Mouse (Mus musculus) frontal cortex, postnatal 36 days (tissue): ENCODE measurements at regions not wholly inside any gene's neighbourhood (a gene's known extent, or its start where the extent isn't known, plus 50 kb on each side); places are given as distances from the start of the nearest gene placed in this dataset.

Source experiments
- DNase-seq, 2 experiments: peaks; one replicate each; pipeline ENCODE4 v3.0.0; 2022; ENCODE audit warnings: low spot score in 2 of 2

DNA sequence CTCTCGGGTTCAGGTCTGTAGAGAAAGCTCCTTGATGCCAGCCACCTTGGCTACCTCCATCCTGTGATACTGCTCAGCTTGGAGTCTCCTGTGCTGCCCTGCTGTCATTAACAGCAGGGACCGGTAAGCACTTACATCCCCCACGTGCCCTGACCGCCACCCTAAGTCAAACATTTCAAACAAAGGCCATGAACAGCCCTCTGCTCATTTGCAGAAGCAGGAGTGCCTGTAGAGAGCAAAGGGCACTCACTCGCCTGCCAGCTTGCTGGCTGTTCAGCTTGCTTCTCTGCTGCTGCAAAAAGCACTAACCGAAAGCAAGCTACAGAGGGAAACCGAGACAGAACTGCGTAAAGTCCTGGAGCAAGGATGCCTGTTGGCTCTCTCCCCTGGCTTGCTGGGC lies 61.8 kb upstream of the Thy1 start:
- no peak for DNase-seq

DNA sequence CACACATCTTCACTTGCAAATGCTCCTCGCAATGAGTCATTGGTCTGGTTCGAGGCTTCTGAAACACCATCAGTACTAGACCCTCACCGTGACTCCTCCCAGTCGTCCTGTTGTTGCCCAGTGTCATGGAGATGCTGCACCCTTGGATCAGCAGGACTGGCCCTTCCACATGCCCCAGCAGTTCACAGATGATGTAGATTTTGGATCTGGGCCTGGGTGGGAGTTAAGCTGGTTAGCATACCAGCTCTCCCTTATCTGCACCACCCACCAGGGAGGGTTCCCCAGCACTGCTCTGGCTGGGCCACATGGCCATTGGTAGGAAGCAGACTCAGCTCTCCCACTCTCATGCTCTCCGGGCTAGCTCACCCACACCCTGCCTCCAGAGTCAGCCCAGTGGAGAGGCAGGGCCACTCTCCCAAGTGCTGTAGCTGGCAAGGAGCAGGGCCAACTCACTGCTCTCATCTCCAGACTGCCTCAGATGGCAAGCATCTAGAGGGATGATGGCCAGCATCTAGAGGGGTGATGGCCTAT lies 60.8 kb upstream of the Thy1 start:
- DNase-seq: peak in 1 of 2 experiments; percentile 38

DNA sequence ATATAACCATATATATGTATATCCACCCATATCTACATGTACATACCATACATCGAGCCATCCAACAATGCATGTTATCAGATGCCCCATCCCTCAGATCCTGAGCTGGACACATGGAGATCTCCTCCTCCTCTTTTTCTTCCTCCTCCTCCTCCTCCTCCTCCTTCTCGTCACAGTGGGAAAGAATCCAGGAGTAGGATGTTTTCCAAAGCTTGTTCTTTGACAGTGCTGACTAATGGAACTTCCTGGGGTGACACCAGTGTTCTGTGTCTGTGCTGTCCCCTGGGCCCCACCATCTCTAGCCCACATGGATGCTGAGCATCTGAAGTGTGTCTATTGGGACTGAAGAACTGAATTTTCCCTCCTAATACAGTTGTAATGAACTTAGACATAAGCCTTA lies 60.0 kb upstream of the Thy1 start:
- DNase-seq: no peak

DNA sequence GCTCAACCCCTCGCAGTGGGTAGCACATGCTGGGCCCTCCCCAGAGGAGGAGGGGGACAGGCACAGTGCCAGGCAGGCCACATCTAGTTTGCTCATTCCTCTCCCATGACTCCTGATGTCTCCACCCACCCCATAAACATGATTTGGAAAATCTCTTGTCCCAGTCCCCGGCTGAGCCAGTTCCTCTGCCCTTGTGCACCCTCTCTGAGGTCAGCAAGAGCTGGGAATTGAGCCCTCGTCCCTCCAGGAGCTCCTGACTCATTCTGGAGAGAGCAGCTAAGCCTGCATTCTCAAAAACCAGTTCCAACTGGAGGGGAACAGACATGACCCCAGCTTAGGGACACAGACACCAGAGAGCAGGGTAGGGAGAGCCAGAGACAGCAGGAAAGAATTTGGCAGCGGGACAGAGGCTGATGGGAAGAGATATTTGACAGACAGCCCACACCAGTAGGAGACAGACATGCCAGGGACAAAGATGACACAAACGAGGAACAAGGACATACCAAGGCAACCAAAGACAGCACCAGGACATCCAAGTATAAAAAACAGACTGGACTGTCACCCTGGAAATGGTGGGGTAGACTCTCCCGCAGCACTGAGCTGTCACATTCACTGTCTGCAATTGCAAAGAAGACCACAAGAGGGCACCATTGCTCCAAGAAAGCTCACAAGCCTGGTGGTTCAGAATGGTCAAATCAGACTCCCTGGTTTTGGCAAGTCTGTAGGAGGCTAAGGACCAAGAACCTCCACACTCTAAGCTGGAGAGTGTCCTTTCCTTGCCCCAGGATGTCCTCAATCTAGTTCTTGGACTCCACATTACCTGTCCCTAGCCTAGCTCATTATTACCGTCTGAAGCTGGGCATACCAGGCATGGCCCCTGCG lies 58.8 kb upstream of the Thy1 start:
- peak; percentile 86 to 94 for DNase-seq

DNA sequence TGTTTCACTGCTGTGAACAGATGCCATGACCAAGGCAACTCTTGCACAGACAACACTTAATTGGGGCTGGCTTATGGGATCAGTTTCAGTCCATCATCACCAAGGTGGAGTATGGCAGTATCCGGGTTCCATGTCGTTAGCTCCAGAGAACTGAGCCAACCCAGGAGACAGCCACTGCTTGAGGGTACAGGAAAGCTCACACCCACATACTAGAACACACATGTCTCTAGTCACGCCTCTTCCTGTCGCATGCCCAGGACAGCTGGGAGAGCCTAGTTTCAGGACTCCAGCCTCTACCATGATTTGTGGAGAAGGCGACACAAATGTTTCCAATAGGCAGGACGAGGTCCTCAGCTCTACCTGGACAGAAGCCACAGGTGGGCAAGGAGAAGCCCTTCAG lies 55.2 kb upstream of the Thy1 start:
- DNase-seq: no peak

DNA sequence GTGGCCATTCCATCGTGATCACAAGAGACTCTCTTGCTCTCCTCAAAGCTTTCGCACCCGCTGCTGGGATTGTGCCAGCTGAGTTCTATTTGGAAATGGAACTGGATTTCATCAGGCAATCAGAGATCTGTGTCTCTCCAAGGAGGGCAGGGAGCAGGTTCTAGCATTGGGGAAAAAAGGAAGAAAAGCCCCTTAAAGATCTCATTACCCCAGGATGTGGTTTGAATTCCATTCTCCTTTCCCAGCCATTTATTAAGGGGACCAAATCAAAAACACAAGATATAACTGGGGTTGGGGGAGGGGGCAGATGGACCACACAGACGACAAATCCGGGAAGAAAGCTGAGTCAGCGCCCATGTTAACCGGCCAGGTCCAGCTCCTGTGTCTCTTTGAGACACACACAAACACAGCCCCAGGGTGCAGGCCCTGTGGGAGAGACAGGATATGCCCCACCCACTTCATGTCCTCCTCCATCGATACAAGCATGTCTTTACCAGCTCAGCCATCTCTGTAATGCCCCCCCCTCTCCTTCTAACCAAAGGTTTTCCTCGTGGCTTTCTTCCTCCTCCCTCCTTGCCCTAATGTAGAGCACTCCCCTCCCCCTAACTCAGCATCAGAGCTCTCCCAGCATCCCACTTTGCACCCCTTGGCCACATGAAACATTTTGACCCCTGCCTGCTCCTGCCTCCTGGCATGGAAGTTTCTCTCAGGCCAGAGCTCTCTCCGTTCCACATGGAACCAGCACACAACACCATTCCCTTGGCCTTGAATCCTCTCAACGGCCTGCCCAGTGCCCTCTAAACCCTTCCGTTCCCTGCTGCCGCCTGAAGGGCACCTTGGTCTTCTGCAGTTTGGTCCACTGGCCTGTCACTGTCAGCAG lies 54.0 kb upstream of the Thy1 start:
- DNase-seq: no peak

DNA sequence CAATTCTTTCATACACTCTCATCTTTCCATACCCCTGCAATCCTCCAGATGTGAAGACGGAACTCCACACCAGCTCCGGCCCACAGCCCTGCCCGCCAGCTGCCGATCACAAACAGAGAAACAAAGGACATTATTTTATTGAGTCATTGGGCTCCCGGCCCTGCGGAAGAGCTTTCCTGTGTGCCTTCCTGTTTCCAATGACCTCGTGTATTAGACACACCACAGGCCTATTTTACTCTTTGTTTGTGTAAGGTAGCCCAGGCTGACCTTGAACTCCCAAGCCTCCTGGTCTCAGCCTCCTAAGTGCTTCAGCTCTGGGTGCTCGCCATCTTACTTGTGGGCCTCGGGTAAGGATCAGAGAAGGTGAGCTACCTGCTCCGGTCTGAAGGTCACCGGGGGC lies 53.1 kb upstream of the Thy1 start:
- no peak for DNase-seq

DNA sequence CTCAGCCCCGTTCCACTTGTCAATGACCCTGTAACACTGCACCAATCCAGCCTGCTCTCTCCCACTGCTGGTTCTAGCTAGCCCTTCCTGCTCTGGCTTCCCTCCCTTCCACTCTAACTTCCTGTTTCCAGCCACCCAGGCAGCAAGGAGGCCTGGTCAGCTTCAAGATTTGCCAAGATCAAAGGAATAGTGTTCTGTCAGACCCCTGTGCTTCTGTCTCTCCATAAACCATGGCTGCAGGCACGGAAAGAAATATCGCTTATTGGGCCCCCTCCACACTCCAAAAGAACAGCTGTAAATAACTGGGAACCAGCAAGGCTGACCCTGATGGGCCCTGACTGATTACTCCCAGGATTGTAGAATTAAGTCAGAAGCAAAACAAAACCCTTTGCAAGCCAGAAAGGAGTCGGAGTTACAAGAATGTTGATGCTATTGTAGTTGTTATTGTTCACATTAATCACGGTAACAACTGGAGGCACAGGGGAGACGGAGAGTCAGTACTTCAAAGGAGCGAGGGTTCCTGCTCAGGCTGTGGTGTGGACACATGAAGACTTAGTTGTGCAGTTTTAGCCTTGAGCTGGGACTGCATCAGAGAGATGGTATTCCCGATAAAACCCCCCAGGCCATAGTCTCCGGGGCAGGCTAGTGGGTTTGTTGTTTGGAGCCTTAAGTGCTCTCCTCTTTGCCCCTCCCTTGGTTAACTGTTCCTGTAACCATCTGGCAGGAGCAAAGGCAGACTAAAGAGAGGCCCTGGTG lies 49.8 kb upstream of the Thy1 start:
- no peak for DNase-seq
